Mouse (Mus musculus) lung, postnatal 0 days (tissue): ENCODE results near the gene Polr1d. TPM values are rescaled to one million over a fixed set of nuclear protein-coding genes. Genes with fewer than 3 reads are reported as not detected.

Experiments used
- ATAC-seq: fragments of 200-750 bp; cut with Nextera tagmentation; 2 replicates; pipeline ENCODE4 v1.8.0; 2017; ENCODE audit warnings: moderate library complexity
- DNase-seq: peaks from one replicate; pipeline ENCODE4 v3.0.0-alpha.2; 2016; ENCODE audit warnings: low spot score
- H3K27ac ChIP-seq: fragments of 300-500 bp; sonication (generic); 2 replicates; pipeline ENCODE4 v1.5.1; 2014; ENCODE audit warnings: antibody characterized with exemption, mild to moderate bottlenecking, low read length, mixed read lengths
- H3K27me3 ChIP-seq: fragments of 300-500 bp; sonication (generic); replicated peaks from 2 replicates; pipeline ENCODE4 v1.6.1; 2014; ENCODE audit warnings: low read length, mixed read lengths; ENCODE audit not compliant: insufficient read depth
- H3K36me3 ChIP-seq: fragments of 300-500 bp; sonication (generic); 2 replicates; pipeline ENCODE4 v1.6.1; 2014; ENCODE audit warnings: low read length, mixed read lengths; ENCODE audit not compliant: insufficient read depth
- H3K4me1 ChIP-seq: fragments of 300-500 bp; sonication (generic); 2 replicates; pipeline ENCODE4 v1.6.1; 2014; ENCODE audit warnings: antibody characterized with exemption, low read depth, low read length, mixed read lengths; ENCODE audit not compliant: insufficient read depth
- H3K4me2 ChIP-seq: fragments of 300-500 bp; sonication (generic); replicated peaks from 2 replicates; pipeline ENCODE4 v1.6.1; 2014; ENCODE audit warnings: low read depth, mild to moderate bottlenecking, low read length, moderate library complexity, mixed read lengths
- H3K4me3 ChIP-seq: fragments of 300-500 bp; sonication (generic); 2 replicates; pipeline ENCODE4 v1.5.1; 2014; ENCODE audit warnings: low read depth, low read length
- H3K9ac ChIP-seq: fragments of 300-500 bp; sonication (generic); replicated peaks from 2 replicates; pipeline ENCODE4 v1.6.1; 2014; ENCODE audit warnings: low read depth, mild to moderate bottlenecking
- H3K9me3 ChIP-seq: fragments of 300-500 bp; sonication (generic); 2 replicates; pipeline ENCODE4 v1.6.1; 2016; ENCODE audit warnings: low read length, mixed read lengths
- CTCF ChIP-seq: IDR thresholded peaks from 2 replicates; pipeline ENCODE4 v1.5.1; 2016; ENCODE audit warnings: antibody characterized with exemption, mild to moderate bottlenecking
- EP300 ChIP-seq: IDR thresholded peaks from 2 replicates; pipeline ENCODE4 v1.6.1; 2016; ENCODE audit warnings: antibody characterized with exemption, mild to moderate bottlenecking, control low read depth
- WGBS: fragments of 180-500 bp; shearing (Covaris S2); extraction: QIAGEN DNeasy Blood & Tissue Kit; methylation state at CpG from one replicate; pipeline ENCODE4 v1.1.7; 2014; 5-methylcytosine and 5-hydroxymethylcytosine counted together
- polyA plus RNA-seq: library from polyadenylated mRNA; unstranded; fragments of >200 nt; fragmentation: Nextera tagmentation; extraction: Ambion mirVana; gene quantifications from 2 replicates; pipeline ENCODE4 v1.2.1, GENCODE M21; 2015

Polr1d gene
- polyA plus RNA-seq, 1 experiment from 2014 or later, result 106 TPM

- peak overlapping the region; percentile 55 for H3K27ac ChIP-seq
- H3K9me3 ChIP-seq, result no peaks in the 10 kb centered on the region
- 91% methylated on average over 5 of the region's 5 CpGs for WGBS
- TF ChIP-seq EP300 (no peak), CTCF (no peak)
- H3K4me3 ChIP-seq, result no peak overlapping the region
- no peak overlapping the region for H3K4me2 ChIP-seq
- no peak overlapping the region for H3K9ac ChIP-seq
- no peak for DNase-seq
- H3K27me3 ChIP-seq, result no peaks in the 10 kb centered on the region
- ATAC-seq, result no peak
- H3K36me3 ChIP-seq, result no peaks in the 10 kb centered on the region
- H3K4me1 ChIP-seq, result peaks cover 14% of the 10 kb centered on the region; the same call in 1 of the 2 replicates
Observed at GRCm38 (mm10) chr5:147058661-147059060, 18.2 kb upstream of the Polr1d start.

DNA sequence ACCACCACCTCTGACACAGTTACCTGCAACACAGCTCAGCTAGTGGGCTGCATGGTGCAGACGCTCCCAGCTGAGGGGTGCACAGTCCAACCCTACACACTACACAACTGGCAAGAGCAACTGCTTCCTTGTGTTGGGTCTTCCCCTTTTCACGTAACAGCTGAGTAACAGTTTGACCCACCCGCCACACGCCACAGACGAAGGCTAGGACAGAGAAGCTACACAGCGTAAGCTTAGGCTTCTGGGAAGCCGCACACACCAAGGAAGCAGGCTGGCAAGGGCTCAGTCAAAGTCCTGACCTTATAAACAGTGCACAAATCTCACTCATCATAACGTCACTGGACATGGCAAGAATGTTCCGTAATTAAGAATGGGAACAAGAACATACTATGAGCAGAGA, 17.5 kb upstream of the Polr1d start:
- no peak for TF ChIP-seq CTCF
- peak; percentile 80 for TF ChIP-seq EP300
- Histone ChIP-seq H3K4me3 (no peak overlapping the region), H3K9me3 (no peaks in the 10 kb centered on the region), H3K4me2 (no peak overlapping the region), H3K36me3 (no peaks in the 10 kb centered on the region), H3K27me3 (no peaks in the 10 kb centered on the region), H3K27ac (no peak overlapping the region), H3K9ac (no peak overlapping the region), H3K4me1 (peaks cover 20% of the 10 kb centered on the region; the same call in 1 of the 2 replicates)
- 59% methylated on average over 9 of the region's 9 CpGs for WGBS
- ATAC-seq, result peak; percentile 65
- DNase-seq, result peak; percentile 64

DNA sequence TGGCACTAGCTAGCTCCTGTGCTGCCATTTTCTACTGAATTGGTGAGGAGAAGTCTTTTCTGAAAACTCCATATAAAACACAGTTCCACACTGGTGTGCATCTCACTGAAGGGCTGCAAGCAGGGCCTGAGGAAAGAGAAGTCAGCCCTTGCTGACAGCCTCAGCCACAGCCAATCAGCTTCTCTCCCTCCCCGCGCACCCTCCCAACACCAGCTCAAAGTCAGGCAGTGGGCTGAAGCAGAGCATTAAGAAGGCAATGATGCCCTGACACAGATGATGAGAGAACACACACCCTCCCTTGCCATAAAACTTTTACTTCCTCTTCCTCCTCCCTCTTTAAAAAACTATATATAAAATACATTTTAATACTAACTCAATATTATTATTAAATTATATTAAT, 16.8 kb upstream of the Polr1d start:
- H3K36me3 ChIP-seq, result no peaks in the 10 kb centered on the region
- DNase-seq, result no peak
- H3K9ac ChIP-seq, result no peak overlapping the region
- ATAC-seq, result no peak
- WGBS, result 89% methylated on average over 2 of the region's 2 CpGs
- H3K4me1 ChIP-seq, result peaks cover 26% of the 10 kb centered on the region; the same call in 1 of the 2 replicates
- no peaks in the 10 kb centered on the region for H3K27me3 ChIP-seq
- TF ChIP-seq EP300 (no peak), CTCF (no peak)
- no peaks in the 10 kb centered on the region for H3K9me3 ChIP-seq
- no peak overlapping the region for H3K4me2 ChIP-seq
- no peak overlapping the region for H3K4me3 ChIP-seq
- no peak overlapping the region; the same call in 1 of the 2 replicates for H3K27ac ChIP-seq

GRCm38 (mm10) chr5:147063215-147063661, 13.6 kb upstream of the Polr1d start:
- 41% methylated on average over 8 of the region's 8 CpGs for WGBS
- Histone ChIP-seq H3K4me3 (no peak overlapping the region), H3K4me2 (0 out of 2 replicates have a peak overlapping the region, but pooled peaks have one; percentile 8), H3K27ac (peak overlapping the region; percentile 75; the same call in 1 of the 2 replicates), H3K36me3 (no peaks in the 10 kb centered on the region), H3K9ac (no peak overlapping the region), H3K4me1 (peaks cover 15% of the 10 kb centered on the region; the same call in 1 of the 2 replicates), H3K27me3 (no peaks in the 10 kb centered on the region), H3K9me3 (no peaks in the 10 kb centered on the region)
- ATAC-seq (peak; percentile 45), DNase-seq (peak; percentile 69)
- TF ChIP-seq EP300 (peak; percentile 71; the same call in 1 of the 2 replicates), CTCF (no peak)

DNA sequence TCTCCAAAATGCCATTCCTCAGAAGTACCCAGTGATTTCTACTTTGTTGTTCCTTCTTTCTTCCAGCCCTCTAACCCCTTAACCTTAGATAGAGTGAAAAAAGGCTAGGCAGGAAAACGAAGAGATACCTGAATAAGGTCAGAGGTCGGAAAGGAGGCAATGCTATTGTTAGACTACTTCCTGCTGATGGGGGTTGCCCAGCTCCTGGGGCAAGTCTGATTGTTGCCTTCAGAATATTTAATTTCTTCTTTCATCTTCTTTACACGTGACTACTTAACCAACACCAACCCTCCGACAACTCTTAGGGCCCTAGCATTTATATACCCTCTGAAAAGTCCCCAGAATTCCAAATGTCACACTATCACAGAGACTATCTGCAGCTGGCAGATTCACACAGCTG, 10.7 kb upstream of the Polr1d start:
- 58% methylated on average over 4 of the region's 4 CpGs for WGBS
- Histone ChIP-seq H3K4me3 (no peak overlapping the region), H3K9me3 (no peaks in the 10 kb centered on the region), H3K4me1 (peaks cover 22% of the 10 kb centered on the region; the same call in 1 of the 2 replicates), H3K27me3 (no peaks in the 10 kb centered on the region), H3K36me3 (no peaks in the 10 kb centered on the region), H3K27ac (no peak overlapping the region), H3K9ac (no peak overlapping the region), H3K4me2 (no peak overlapping the region)
- DNase-seq (no peak), ATAC-seq (no peak)
- TF ChIP-seq CTCF (no peak), EP300 (no peak)

- H3K36me3 ChIP-seq, result no peaks in the 10 kb centered on the region
- H3K4me1 ChIP-seq, result peaks cover 22% of the 10 kb centered on the region; the same call in 1 of the 2 replicates
- ATAC-seq (no peak), DNase-seq (no peak)
- H3K9me3 ChIP-seq, result no peaks in the 10 kb centered on the region
- H3K27ac ChIP-seq, result no peak overlapping the region
- no peak overlapping the region for H3K4me3 ChIP-seq
- no peaks in the 10 kb centered on the region for H3K27me3 ChIP-seq
- H3K4me2 ChIP-seq, result no peak overlapping the region
- H3K9ac ChIP-seq, result no peak overlapping the region
- TF ChIP-seq EP300 (no peak), CTCF (no peak)
- WGBS, result 45% methylated on average over 5 of the region's 5 CpGs
Observed at GRCm38 (mm10) chr5:147066965-147067364, 9.9 kb upstream of the Polr1d start.
